In genomic region chr10:81550257-81550656, GRCm38 (mm10) we compare ENCODE assay signal across 8 mouse cellular contexts. TPM values are rescaled to one million over a fixed set of nuclear protein-coding genes. Genes with fewer than 3 reads are reported as not detected.
A peak's percentile ranks its signal among the peaks of the same experiment; 100 is the strongest.
DNase-seq lines count a peak whose midpoint lies in the region; TF ChIP-seq lines count a peak whose summit lies in the region.

No protein-coding gene starts in this region.

- peak in 1 of 2 experiments; percentile 62 for DNase-seq in layer of hippocampus, adult 2 months (ENCODE audit: low spot score in 2 of 2)
- no peak for DNase-seq in layer of hippocampus, adult 18-20 months (ENCODE audit: low spot score in 2 of 2)
- DNase-seq in ES-CJ7 (ENCODE audit: low read depth, low spot score), result peak; percentile 84
- peak; percentile 67 for DNase-seq in c-Kit-positive CD71-positive TER-119-positive erythroid progenitor cells, embryonic 14.5 days (ENCODE audit: low spot score)
- DNase-seq in heart, postnatal 4 days, result peak; percentile 80
- peak; percentile 74 for DNase-seq in lung, postnatal 14 days
- DNase-seq in testis, postnatal 10 days (ENCODE audit: low spot score), result peak; percentile 86
- no peak for DNase-seq in right cerebral cortex, postnatal 36 days (ENCODE audit: low spot score in 2 of 2)

- H3K4me3 ChIP-seq in layer of hippocampus, adult 2 months, result no peak overlapping the region

- TF ChIP-seq CTCF in layer of hippocampus, adult 2 months (conservative IDR thresholded peaks at IDR 0.05), result peak; percentile 86

- no peak overlapping the region for H3K27ac ChIP-seq in layer of hippocampus, adult 2 months

RNA-seq across cellular contexts. Expression of gene Gna11, which starts 5.3 kb away (rescaled TPM):
- 100 to 1,000 TPM; 118 to 123 TPM for total RNA-seq in layer of hippocampus, adult 2 months (2021)
- 100 to 1,000 TPM; 124 to 126 TPM for total RNA-seq in layer of hippocampus, adult 18-20 months (2021)
- total RNA-seq in heart, postnatal 4 days (2021), result 10 to 100 TPM; 58.5 to 62.7 TPM

RNA-seq across cellular contexts. Expression of gene Aes, which starts 9.0 kb away (rescaled TPM):
- total RNA-seq in layer of hippocampus, adult 2 months (2021), result 100 to 1,000 TPM; 702 to 736 TPM
- total RNA-seq in layer of hippocampus, adult 18-20 months (2021), result 100 to 1,000 TPM; 765 to 778 TPM
- total RNA-seq in heart, postnatal 4 days (2021), result 100 to 1,000 TPM; 821 to 843 TPM

RNA-seq across cellular contexts. Expression of gene Tle2, which starts 24.1 kb away (rescaled TPM):
- total RNA-seq in layer of hippocampus, adult 2 months (2021), result 10 to 100 TPM; 34.0 to 46.8 TPM
- 10 to 100 TPM; 31.6 to 31.8 TPM for total RNA-seq in layer of hippocampus, adult 18-20 months (2021)
- total RNA-seq in heart, postnatal 4 days (2021), result 10 to 100 TPM; 15.3 to 17.1 TPM

RNA-seq across cellular contexts. Expression of gene Gna15, which starts 26.2 kb away (rescaled TPM):
- total RNA-seq in layer of hippocampus, adult 2 months (2021), result 1 to 10 TPM; 1.9 to 2.5 TPM
- 1 to 10 TPM; 3.9 to 4.4 TPM for total RNA-seq in layer of hippocampus, adult 18-20 months (2021)
- under 1 TPM; 0.48 to 0.56 TPM for total RNA-seq in heart, postnatal 4 days (2021)

RNA-seq across cellular contexts. Expression of gene S1pr4, which starts 50.3 kb away (rescaled TPM):
- under 1 TPM; 0.39 to 0.95 TPM for total RNA-seq in layer of hippocampus, adult 2 months (2021)
- under 1 TPM; 0.53 to 0.94 TPM for total RNA-seq in layer of hippocampus, adult 18-20 months (2021)
- under 1 TPM; 0.50 to 0.57 TPM for total RNA-seq in heart, postnatal 4 days (2021)

Comparison
In these comparisons a context has a peak if more than half of its experiments do, and no peak if none do; other contexts are left out.
1. DNase-seq: peak in ES-CJ7 (single experiment), c-Kit-positive CD71-positive TER-119-positive erythroid progenitor cells, embryonic 14.5 days (single experiment), heart, postnatal 4 days (single experiment), lung, postnatal 14 days (single experiment) and testis, postnatal 10 days (single experiment); none in layer of hippocampus, adult 18-20 months (0 of 2) and right cerebral cortex, postnatal 36 days (0 of 2).